Mouse (Mus musculus): ENCODE measurements around the gene Gm3839. TPM values are rescaled to one million over a fixed set of nuclear protein-coding genes. Genes with fewer than 3 reads are reported as not detected.
"Not testable (repeated sequence)": the region's sequence is repeated elsewhere in the genome, so short reads cannot be mapped to it uniquely, and the experiment has no call there.

The Gm3839 gene
- total RNA-seq (2021), result 1 to 10 TPM; 1.6 to 2.2 TPM
- long read RNA-seq, experiment 1, result 0 reads
- long read RNA-seq, experiment 2, result 0 reads

DNA sequence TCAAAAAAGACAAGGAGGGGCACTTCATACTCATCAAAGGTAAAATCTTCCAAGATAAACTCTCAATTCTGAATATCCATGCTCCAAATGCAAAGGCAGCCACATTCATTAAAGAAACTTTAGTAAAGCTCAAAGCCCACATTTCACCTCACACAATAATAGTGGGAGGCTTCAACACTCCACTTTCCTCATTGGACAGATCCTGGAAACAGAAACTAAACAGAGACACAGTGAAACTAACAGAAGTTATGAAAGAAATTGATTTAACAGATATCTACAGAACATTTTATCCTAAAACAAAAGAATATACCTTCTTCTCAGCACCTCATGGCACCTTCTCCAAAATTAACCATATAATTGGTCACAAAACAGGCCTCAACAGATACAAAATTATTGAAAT, at the start of gene Gm3839:
Gene Gm3839, minus strand, starts transcription at position 101 of the 400 bp plus-strand sequence.
- DNase-seq (ENCODE audit: low spot score in 2 of 2), result not testable (repeated sequence)

DNA sequence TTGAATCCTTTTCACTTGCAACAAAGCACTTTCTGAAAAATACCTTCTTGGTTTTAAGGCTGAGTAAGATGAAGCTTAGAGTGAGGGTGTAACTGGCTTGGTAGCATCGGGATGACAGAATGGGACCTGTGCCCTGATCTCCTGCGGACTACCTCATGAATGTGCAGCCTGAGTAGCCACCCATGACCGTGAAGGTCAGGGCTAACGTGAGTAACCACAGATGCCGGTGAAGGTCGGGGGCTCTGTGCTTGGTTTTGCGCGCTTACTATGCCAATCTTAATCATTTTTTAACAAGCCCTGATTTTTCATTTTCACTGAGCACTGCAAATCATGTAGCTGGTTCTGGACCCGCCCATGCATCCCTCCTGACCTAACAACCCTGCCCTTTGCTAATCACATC, 49.1 kb upstream of the Gm3839 start:
- no peak for DNase-seq (ENCODE audit: low spot score in 2 of 2)

DNA sequence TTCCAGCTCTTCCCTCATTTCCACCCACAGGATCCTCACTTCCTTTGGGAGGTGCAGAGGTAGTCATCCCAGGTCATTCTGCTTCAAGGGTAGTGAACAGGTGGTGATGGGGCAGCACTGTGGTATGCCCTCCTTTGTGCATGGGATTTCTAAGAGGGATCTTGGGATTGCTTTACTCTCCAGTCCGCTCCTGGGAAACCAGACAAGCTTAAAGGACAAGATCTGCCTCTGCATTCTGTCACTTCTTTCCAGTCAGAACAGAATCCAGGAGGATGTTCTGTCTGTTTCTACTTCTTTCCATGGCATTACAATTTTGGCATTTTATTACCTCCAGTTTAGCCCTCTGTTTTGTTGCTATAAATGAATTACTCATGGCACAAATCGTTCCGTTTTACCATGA, 21.3 kb upstream of the Gm3839 start:
- no peak for DNase-seq (ENCODE audit: low spot score in 2 of 2)

DNA sequence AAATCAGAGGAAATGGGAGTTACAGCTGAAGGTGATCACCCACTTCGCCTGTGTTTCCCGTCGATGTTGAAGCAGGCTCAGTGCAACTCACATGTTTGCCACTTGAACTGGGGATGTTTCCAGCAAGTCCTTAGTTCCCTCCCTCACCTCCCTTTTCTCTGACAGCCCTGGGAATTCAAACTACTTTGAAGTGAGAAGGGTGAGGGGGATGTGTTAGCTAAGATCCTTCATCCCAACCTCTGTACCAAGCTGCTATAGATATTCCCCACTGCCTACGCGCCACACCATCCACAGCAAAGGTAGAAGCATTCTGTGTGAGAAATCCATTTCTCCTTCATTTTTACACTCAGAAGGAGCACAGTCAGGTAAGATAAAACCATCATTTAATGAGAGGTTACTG, 18.7 kb upstream of the Gm3839 start:
- no peak for DNase-seq (ENCODE audit: low spot score in 2 of 2)

DNA sequence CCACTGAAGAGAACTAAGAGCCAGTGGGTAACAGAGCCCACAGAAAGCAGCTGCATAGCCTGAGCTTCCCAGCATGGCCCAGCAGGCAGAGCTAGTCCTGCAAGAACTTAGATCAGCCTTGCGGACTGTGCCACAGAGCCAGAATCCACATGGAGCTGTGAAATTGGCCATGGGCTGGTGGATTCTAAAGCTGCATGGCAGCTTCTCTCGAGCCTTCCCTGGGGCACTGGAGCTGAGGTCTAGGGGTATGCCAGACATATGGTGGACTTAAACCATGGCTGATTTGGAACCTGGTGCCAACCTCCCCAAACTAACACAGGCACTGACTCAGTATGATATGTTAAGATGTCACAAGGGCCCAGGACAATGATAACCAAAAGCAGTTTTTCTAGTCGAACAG, 10.4 kb downstream of the Gm3839 start:
- no peak for DNase-seq (ENCODE audit: low spot score in 2 of 2)

DNA sequence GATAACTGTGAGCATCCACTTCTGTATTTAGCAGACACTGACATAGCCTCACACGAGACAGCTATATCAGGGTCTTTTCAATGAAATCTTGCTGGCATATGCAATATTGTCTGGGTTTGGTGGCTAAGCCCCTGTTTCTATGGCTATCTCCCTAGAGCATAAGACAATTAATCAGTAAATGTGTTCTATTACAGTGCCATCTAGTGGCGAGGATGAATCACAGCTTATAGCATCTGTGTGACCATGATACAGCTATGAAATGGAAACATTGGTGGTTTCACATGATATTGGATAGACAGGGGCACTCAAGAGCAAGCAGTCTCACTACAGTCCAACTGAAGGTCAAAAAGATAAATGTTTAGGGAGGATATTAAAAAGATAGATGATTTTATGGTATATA, 26.5 kb downstream of the Gm3839 start:
- DNase-seq (ENCODE audit: low spot score in 2 of 2), result no peak

DNA sequence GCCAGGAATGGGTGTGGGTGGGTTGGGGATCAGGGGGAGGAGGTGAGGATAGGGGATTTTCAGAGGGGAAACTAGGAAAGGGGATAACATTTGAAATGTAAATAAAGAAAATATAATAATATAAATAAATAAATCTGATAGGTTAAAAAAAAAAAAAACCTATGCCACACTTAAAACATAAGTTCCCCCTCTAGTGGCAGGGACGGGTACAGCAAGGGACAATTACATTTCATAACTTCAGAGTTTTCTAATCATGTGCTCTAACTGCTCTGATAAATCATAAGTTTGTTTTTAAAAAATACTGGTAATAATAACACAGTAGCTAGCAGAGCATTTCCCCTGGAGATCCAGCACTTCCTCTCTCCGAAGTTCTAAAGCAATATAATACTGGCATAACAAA, 49.4 kb downstream of the Gm3839 start:
- DNase-seq (ENCODE audit: low spot score in 2 of 2), result peak in 1 of 2 experiments; percentile 12

DNA sequence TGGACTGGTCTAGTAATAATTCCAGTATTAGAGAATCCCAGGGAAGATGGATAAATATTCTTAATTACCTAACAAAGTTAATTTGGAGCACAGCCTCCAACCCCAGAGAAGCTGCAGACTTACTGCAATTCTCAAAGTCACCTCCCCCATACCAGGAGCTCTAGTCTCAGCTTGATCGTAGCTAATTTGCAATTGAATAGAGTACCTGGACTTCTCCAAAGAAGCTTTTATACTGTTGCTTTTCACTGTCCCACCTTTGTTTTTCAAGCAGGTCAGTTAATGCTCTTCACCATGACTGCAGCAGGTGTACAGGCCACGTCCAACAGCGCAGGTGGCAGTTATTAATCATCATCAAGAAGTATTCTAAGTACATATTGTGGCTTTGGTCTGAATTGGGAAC, 68.6 kb downstream of the Gm3839 start:
- DNase-seq (ENCODE audit: low spot score in 2 of 2), result not testable (repeated sequence)

DNA sequence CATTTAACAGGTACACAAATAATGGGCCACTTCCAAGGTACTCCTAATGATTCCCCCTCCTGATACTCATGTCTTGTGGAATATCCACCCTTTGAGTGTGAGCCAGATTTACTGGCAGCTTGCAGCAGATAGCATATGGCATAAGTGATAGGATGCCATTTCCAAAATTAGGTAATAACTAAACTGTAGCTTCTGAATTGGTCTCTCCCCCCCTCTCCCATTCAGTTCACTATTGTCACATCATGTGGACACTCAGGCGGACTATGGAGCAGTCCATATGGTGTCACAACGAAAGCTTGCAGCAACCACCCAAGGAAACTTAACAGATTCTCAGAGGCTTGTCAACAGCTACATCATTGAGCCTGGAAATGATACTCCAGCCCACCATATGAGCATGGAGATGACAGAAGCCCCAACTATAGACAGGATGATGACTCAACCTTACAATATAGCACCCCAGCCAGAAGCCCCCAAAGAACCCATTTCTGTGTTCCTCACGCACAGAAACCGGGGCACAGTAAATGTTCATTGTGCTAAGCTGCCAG, 99.3 kb downstream of the Gm3839 start:
- DNase-seq (ENCODE audit: low spot score in 2 of 2), result no peak

DNA sequence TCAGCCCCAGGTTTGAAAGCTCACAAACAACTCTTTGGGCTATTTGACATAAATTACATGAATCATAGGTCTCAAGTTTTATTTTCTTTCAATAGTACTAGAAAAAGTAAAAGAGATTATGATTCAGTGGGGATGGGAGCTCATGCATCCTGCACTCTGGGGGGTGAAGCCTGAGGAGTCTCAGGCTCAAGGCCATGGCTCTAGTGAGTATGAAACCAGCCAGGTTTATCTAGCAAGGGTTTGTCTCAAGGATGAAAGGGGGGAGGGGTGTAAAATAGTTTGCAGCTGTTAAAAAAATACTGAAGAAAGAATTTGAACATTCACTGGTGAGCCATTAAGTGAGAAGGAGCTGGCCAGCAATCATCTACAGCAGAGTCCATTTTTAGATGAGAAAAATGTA, 108.5 kb downstream of the Gm3839 start:
- DNase-seq (ENCODE audit: low spot score in 2 of 2), result peak in 1 of 2 experiments; percentile 13

DNA sequence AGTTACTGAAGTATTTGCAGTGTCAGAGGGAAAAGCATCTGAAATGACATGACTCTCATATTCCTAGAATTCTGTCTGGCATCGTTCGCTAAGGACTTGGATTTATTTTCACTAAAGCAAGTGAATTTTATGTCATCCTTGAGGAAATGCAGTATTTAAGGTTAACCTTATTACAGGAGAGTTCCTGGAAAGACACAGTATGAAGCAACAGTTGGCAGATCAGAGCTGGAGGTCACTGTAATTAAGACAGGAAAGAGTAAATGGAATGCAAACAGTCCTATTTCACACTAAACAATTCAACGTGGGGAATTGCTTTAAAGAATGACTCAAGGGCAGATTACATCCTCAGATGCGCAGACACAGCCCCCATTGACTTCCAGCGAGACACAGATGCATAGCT, 112.0 kb downstream of the Gm3839 start:
- DNase-seq (ENCODE audit: low spot score in 2 of 2), result no peak

DNA sequence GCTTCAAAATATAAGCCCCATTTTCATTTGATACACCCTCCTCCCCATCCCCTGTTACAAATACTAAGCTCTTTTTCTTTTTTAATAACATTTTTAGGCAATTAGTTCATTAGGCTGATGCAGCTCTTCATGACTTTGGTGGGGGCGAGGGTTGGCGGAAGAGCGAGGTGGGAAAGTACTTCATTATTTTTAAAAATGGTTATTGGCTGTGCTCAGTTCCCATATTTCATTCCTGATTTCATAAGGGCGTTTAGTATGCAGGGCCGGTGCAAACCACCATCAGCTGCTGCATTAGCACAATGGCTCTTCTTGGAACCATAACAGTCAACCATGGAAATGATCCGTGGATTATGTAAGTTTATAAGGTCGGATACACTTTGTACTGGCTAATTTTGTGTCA, 124.4 kb downstream of the Gm3839 start:
- DNase-seq (ENCODE audit: low spot score in 2 of 2), result no peak

Small RNAs within 50 kb of the gene (microRNA-seq; reads per million reads assigned to microRNA genes)
- not detected for gene Mir5124b

Other genes with a start within 250 kb of the Gm3839 start
- gene Fhit, start 194.7 kb downstream of the Gm3839 start, total RNA-seq (2021), result 1 to 10 TPM; 5.2 to 5.6 TPM
- 10 to 100 TPM; 44.9 to 51.5 TPM for gene Ptprg, start 196.8 kb upstream of the Gm3839 start, total RNA-seq (2021)